Mouse (Mus musculus): ENCODE results near the gene Chmp4b. TPM values are rescaled to one million over a fixed set of nuclear protein-coding genes. Genes with fewer than 3 reads are reported as not detected.

Chmp4b gene
- polyA plus RNA-seq, 1 experiment: 356 TPM

DNA sequence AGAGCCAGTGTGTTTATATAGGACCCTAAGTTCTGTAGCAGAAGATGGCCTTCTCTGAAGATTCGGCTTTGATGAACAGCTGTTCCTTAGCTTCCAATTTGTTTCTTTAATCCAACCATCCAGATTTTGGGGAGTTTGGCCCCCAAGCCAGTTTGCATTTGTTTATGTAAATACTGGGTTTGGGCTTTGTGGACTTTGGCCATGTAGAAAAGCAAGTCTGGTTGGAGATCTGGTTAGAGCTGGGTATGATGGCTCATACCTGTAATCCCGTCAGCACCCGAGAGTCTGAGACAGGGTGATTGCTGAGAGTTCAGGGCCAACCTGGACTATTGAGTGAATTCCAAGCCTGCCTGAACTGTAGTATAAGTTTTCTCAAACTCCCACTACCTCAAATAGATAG lies 34.3 kb downstream of the Chmp4b start:
- Histone ChIP-seq H3K27ac (ENCODE audit: insufficient read depth, low read length) (no peak overlapping the region), H3K4me1 (ENCODE audit: control insufficient read depth, insufficient read depth, low read length) (peaks cover 53% of the 10 kb centered on the region), H3K4me3 (replicated peaks; ENCODE audit: insufficient read depth, low read depth, low read length) (no peak overlapping the region), H3K27me3 (ENCODE audit: control insufficient read depth, insufficient read depth, low read length) (no peaks in the 10 kb centered on the region)
- WGBS: 86% methylated on average over 3 of the region's 3 CpGs
- TF ChIP-seq POLR2A (IDR thresholded peaks at IDR 0.05; ENCODE audit: borderline replicate concordance, insufficient read depth, low read length) (no peak), CTCF (IDR thresholded peaks at IDR 0.05; ENCODE audit: borderline replicate concordance, insufficient read depth, low read depth, low read length) (no peak)
- DNase-seq: no peak

- peaks cover 48% of the 10 kb centered on the region for H3K4me1 ChIP-seq (ENCODE audit: control insufficient read depth, insufficient read depth, low read length)
- 93% methylated on average over 3 of the region's 3 CpGs for WGBS
- no peak for DNase-seq
- H3K4me3 ChIP-seq (replicated peaks; ENCODE audit: insufficient read depth, low read depth, low read length): no peak overlapping the region
- TF ChIP-seq POLR2A (IDR thresholded peaks at IDR 0.05; ENCODE audit: borderline replicate concordance, insufficient read depth, low read length) (no peak), CTCF (IDR thresholded peaks at IDR 0.05; ENCODE audit: borderline replicate concordance, insufficient read depth, low read depth, low read length) (no peak)
- H3K27me3 ChIP-seq (ENCODE audit: control insufficient read depth, insufficient read depth, low read length): no peaks in the 10 kb centered on the region
- H3K27ac ChIP-seq (ENCODE audit: insufficient read depth, low read length): no peak overlapping the region
These were observed 35.3 kb downstream of the Chmp4b start for GRCm38 (mm10) chr2:154686819-154687218.

GRCm38 (mm10) chr2:154689391-154689790 lies 37.9 kb downstream of the Chmp4b start:
- no peaks in the 10 kb centered on the region for H3K27me3 ChIP-seq (ENCODE audit: control insufficient read depth, insufficient read depth, low read length)
- WGBS: 46% methylated on average over 14 of the region's 14 CpGs
- no peak overlapping the region for H3K4me3 ChIP-seq (replicated peaks; ENCODE audit: insufficient read depth, low read depth, low read length)
- H3K27ac ChIP-seq (ENCODE audit: insufficient read depth, low read length): no peak overlapping the region
- H3K4me1 ChIP-seq (ENCODE audit: control insufficient read depth, insufficient read depth, low read length): peaks cover 49% of the 10 kb centered on the region
- DNase-seq: no peak
- no peak for TF ChIP-seq POLR2A (IDR thresholded peaks at IDR 0.05; ENCODE audit: borderline replicate concordance, insufficient read depth, low read length)
- no peak for TF ChIP-seq CTCF (IDR thresholded peaks at IDR 0.05; ENCODE audit: borderline replicate concordance, insufficient read depth, low read depth, low read length)

GRCm38 (mm10) chr2:154690959-154691358 lies 39.5 kb downstream of the Chmp4b start:
- DNase-seq: peak; percentile 61 to 76
- H3K27me3 ChIP-seq (ENCODE audit: control insufficient read depth, insufficient read depth, low read length): no peaks in the 10 kb centered on the region
- no peak overlapping the region for H3K27ac ChIP-seq (ENCODE audit: insufficient read depth, low read length)
- no peak overlapping the region for H3K4me3 ChIP-seq (replicated peaks; ENCODE audit: insufficient read depth, low read depth, low read length)
- H3K4me1 ChIP-seq (ENCODE audit: control insufficient read depth, insufficient read depth, low read length): peaks cover 48% of the 10 kb centered on the region
- TF ChIP-seq POLR2A (IDR thresholded peaks at IDR 0.05; ENCODE audit: borderline replicate concordance, insufficient read depth, low read length): no peak
- no peak for TF ChIP-seq CTCF (IDR thresholded peaks at IDR 0.05; ENCODE audit: borderline replicate concordance, insufficient read depth, low read depth, low read length)
- WGBS: 37% methylated on average over 5 of the region's 5 CpGs

DNA sequence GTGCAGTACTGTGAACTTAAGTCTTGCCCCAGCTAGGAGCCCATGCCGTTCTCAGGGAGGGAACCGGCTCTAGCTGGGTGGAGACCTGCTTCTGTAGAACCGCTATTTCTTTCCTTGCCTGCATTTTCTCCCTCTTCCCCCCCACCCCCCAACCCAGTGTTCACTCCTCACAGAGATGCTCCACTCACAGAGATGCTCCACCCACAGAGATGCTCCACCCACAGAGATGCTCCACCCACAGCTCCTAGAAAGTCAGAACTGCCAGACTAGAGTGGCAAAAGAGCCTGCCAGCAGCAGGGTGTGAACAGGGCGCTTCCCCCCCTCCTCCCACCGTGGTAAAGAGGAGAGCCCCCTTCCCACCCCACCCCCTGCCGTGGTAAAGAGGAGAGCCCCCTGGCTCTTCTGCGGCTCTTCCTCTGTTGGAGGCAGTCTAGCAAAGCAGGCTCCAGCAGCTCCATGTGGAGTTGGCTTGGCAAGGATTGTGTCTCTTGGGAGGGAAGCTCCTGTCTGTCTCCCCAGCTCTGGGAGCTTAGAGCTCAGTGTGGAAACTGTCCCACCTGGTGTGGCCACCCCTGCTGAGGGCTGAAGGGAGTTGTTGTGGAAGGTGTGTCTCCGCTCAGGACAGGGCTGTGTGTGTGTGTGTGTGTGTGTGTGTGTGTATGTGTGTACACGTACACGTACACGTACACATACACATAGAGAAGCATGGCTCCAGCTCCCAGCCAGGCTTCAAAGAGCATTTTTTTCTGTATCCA lies 41.9 kb downstream of the Chmp4b start:
- H3K4me3 ChIP-seq (replicated peaks; ENCODE audit: insufficient read depth, low read depth, low read length): no peak overlapping the region
- peaks cover 37% of the 10 kb centered on the region for H3K4me1 ChIP-seq (ENCODE audit: control insufficient read depth, insufficient read depth, low read length)
- 65% methylated on average over 11 of the region's 11 CpGs for WGBS
- TF ChIP-seq POLR2A (IDR thresholded peaks at IDR 0.05; ENCODE audit: borderline replicate concordance, insufficient read depth, low read length) (no peak), CTCF (IDR thresholded peaks at IDR 0.05; ENCODE audit: borderline replicate concordance, insufficient read depth, low read depth, low read length) (no peak)
- H3K27ac ChIP-seq (ENCODE audit: insufficient read depth, low read length): no peak overlapping the region
- no peaks in the 10 kb centered on the region for H3K27me3 ChIP-seq (ENCODE audit: control insufficient read depth, insufficient read depth, low read length)
- DNase-seq: no peak

GRCm38 (mm10) chr2:154693941-154694256 lies 42.4 kb downstream of the Chmp4b start:
- Histone ChIP-seq H3K4me1 (ENCODE audit: control insufficient read depth, insufficient read depth, low read length) (peaks cover 32% of the 10 kb centered on the region), H3K27me3 (ENCODE audit: control insufficient read depth, insufficient read depth, low read length) (no peaks in the 10 kb centered on the region), H3K27ac (ENCODE audit: insufficient read depth, low read length) (no peak overlapping the region), H3K4me3 (replicated peaks; ENCODE audit: insufficient read depth, low read depth, low read length) (no peak overlapping the region)
- no peak for DNase-seq
- 65% methylated on average over 12 of the region's 12 CpGs for WGBS
- TF ChIP-seq CTCF (IDR thresholded peaks at IDR 0.05; ENCODE audit: borderline replicate concordance, insufficient read depth, low read depth, low read length) (no peak), POLR2A (IDR thresholded peaks at IDR 0.05; ENCODE audit: borderline replicate concordance, insufficient read depth, low read length) (no peak)

GRCm38 (mm10) chr2:154695690-154696089 lies 44.2 kb downstream of the Chmp4b start:
- Histone ChIP-seq H3K27ac (ENCODE audit: insufficient read depth, low read length) (no peak overlapping the region), H3K27me3 (ENCODE audit: control insufficient read depth, insufficient read depth, low read length) (no peaks in the 10 kb centered on the region), H3K4me1 (ENCODE audit: control insufficient read depth, insufficient read depth, low read length) (peaks cover 15% of the 10 kb centered on the region; the same call in 1 of the 2 replicates), H3K4me3 (replicated peaks; ENCODE audit: insufficient read depth, low read depth, low read length) (no peak overlapping the region)
- TF ChIP-seq POLR2A (IDR thresholded peaks at IDR 0.05; ENCODE audit: borderline replicate concordance, insufficient read depth, low read length) (no peak), CTCF (IDR thresholded peaks at IDR 0.05; ENCODE audit: borderline replicate concordance, insufficient read depth, low read depth, low read length) (no peak)
- DNase-seq: no peak
- WGBS: 56% methylated on average over 8 of the region's 8 CpGs

DNA sequence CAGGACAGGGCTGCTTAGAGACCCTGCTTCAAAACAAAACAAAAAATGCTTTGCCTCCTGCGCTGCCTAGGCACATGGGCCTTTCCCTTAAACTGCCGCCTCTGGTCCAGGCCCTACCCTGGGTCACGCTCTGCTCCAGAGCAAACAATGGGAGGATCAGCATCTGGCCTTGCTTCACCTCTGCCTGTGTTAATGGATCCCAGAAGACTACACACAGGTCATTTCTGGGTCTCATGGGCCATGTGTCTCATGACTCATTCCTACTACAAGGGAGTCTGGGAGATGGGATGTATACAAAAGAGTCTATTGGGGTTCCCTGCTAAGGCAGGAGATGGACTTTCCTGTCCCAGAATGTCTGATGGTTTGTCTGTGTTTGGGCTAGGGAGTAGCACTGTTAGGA lies 45.2 kb downstream of the Chmp4b start:
- Histone ChIP-seq H3K27ac (ENCODE audit: insufficient read depth, low read length) (no peak overlapping the region), H3K4me1 (ENCODE audit: control insufficient read depth, insufficient read depth, low read length) (peaks cover 10% of the 10 kb centered on the region; the same call in 1 of the 2 replicates), H3K27me3 (ENCODE audit: control insufficient read depth, insufficient read depth, low read length) (no peaks in the 10 kb centered on the region), H3K4me3 (replicated peaks; ENCODE audit: insufficient read depth, low read depth, low read length) (no peak overlapping the region)
- DNase-seq: no peak
- WGBS: 93% methylated on average over 3 of the region's 3 CpGs
- no peak for TF ChIP-seq CTCF (IDR thresholded peaks at IDR 0.05; ENCODE audit: borderline replicate concordance, insufficient read depth, low read depth, low read length)
- TF ChIP-seq POLR2A (IDR thresholded peaks at IDR 0.05; ENCODE audit: borderline replicate concordance, insufficient read depth, low read length): no peak
